Mouse (Mus musculus) spleen, adult 10 weeks (tissue): ENCODE results near the gene Ppm1b. TPM values are rescaled to one million over a fixed set of nuclear protein-coding genes. Genes with fewer than 3 reads are reported as not detected.

Experiments used
- polyA plus RNA-seq: library from polyadenylated mRNA; stranded (reverse); fragments of 350-450 nt; fragmentation: Illumina TruSeq; extraction: RNeasy Lipid Tissue Mini Kit (QIAGEN cat#74804); gene quantifications from one replicate; pipeline ENCODE4 v1.2.3, GENCODE M21; 2015; ENCODE audit warnings: low replicate concordance; ENCODE audit not compliant: insufficient read depth

Gene Ppm1b
- polyA plus RNA-seq, result 97.8 TPM

DNA sequence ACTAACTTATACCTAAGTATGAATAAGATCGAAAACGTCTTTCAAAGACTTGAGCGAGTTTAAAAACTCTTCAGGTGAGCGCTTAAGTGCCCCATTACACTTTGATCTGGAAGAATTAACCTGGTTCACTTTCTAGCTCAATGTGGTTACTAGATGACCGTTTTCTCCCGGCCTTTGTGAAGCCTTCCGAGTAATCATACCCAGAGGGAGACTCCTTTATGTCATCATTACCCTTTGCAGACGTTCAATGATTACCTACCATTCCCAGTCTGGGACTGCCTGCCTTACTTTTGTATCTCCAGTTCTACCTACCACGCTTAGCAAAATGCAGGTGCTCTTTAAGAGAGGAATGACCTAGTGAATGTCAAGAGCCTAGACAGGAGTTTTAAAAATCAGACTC lies at the start of gene Ppm1b:
TSS of gene Ppm1b (plus strand) at position 301 of the 400 bp plus-strand sequence.

DNA sequence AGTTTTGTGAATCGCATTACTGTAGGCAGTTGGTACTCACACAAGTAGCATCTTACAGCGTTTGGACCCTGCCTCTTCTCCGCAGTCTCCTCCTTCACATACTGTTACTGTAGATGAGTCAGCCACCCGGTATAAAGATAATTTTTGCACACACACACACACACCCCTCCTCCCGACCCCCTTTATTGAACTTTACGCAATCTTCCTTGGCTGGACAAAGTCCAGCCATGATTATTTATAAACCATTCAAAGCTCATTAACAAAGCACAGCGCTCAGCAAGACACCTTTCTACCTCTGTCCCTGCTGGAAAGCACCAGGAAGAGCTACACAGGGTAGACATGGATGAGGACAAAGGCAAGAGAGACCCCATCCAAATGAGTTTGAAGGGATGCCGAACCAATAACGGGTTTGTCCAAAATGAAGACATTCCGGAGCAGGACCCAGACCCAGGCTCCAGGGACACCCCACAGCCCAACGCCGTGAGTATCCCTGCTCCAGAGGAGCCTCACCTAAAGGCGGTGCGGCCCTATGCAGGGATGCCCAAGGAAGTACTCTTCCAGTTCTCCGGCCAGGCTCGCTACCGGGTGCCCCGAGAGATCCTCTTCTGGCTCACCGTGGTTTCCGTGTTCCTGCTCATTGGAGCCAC lies 71.7 kb downstream of the Ppm1b start, which contains the start of gene Slc3a1:
TSS of gene Slc3a1 (plus strand) at position 284 of the 647 bp plus-strand sequence.

Other genes starting within 250 kb of the Ppm1b start
- 38.3 TPM for gene Lrpprc, start 166.0 kb upstream of the Ppm1b start, polyA plus RNA-seq
- gene Slc3a1, start 71.6 kb downstream of the Ppm1b start, polyA plus RNA-seq, result 0.88 TPM
- 33.7 TPM for gene Prepl, start 133.5 kb downstream of the Ppm1b start, polyA plus RNA-seq
- 7.4 TPM for gene Camkmt, start 133.8 kb downstream of the Ppm1b start, polyA plus RNA-seq